Mouse (Mus musculus): ENCODE measurements around the gene Prickle1. TPM values are rescaled to one million over a fixed set of nuclear protein-coding genes. Genes with fewer than 3 reads are reported as not detected.

Prickle1 gene
- total RNA-seq, 2 experiments from 2014 or later = 43.6 to 49.4 TPM

DNA sequence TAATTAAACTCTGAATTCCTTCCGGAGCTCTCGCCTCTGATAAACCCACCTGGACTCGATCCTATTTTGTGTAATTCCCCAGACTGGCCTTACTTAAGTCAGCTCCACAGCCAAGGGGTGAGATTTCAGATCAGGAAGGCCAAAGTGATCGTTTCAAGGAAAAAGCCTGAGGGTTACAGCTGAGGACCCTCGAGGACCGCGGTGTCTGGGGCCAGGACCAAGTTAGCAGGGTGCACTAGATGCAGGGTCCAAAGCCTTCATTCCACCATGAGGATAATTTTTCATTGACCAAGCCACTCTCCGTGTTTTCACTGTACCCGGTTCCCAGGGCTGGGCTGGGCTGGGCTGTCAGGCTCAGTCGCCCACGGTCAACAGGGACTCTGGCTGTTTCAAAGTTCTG is 594 bp upstream of the Prickle1 start:
- intact Hi-C loops (cut with DNase I) = loop anchor here (5.0 to 10.0 kb wide), 3 partner anchors 281 to 929 kb away; no protein-coding TSS in a partner anchor
- DNase-seq = peak; percentile 68

DNA sequence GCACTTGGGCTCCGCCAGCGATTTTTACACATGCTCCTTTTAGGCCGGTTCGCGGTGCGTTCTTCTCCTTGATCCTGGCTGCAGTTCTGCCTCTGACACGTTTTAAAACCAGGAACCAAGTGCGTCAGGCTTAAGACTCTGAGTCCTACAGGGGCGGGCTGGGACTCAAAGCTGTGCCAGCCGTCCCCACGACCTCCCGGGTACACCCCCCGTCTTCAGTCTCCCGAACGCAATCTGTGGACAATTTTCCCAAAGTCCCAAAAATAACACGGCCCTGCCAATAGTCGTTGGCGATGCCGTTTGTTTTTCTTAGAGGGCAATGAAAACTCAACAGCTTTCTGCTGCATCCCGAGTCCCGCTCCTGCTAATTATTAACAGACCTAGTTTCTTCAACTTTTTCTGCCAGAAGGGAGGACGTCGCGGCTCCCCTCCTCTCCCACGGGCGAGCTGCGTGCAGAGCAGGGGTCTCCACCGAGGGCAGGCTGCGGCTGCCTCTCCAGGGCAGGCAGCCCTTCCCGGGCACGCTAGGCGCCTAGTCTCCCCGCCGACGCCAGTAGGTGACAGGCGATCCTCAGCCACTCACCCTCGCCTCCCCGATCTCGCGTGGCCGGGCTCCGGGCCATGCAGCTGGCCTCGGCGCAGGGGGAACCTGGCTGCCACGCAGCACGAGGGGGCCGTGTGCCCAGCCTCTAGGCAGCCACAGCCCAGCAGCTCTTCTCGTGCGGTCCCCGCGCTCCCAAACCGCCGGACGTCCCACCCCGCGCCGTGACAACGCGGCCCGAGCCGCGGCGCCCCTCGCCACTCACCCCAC is 598 bp downstream of the Prickle1 start:
- peak; percentile 47 for DNase-seq
- intact Hi-C loops (cut with DNase I) = loop anchor here (5.0 to 10.0 kb wide), 4 partner anchors 282 to 930 kb away; no protein-coding TSS in a partner anchor

DNA sequence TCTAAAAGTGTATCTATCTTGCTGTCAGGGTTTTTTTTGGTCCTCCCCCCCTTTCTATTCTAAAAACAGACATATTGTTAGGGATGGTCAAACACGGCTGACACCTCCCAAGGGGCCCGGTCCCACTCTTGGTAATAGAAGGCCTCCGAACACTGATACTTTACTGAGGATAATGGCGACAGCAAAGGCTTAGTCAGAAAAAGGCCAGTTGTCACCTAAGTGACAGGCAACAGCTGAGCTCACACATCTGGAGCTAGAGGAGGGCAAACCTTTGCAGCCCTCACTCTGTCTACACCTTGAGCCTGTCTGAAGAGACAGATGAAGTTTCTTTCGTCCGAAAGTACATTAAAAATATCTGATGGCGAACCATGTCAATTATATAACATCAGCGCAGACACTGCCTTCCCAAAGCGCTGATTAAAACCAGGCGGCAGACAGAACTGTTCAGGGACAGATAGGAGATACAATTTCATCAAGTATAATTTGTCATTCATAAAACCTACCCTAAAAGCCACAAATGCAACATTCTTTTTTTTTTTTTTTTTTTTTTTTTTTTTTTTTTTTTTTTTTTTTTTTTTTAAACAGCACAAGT is 1.3 kb downstream of the Prickle1 start:
- DNase-seq = no peak
- intact Hi-C loops (cut with DNase I) = loop anchor here (5.0 to 10.0 kb wide), 2 partner anchors 613 to 930 kb away; no protein-coding TSS in a partner anchor

DNA sequence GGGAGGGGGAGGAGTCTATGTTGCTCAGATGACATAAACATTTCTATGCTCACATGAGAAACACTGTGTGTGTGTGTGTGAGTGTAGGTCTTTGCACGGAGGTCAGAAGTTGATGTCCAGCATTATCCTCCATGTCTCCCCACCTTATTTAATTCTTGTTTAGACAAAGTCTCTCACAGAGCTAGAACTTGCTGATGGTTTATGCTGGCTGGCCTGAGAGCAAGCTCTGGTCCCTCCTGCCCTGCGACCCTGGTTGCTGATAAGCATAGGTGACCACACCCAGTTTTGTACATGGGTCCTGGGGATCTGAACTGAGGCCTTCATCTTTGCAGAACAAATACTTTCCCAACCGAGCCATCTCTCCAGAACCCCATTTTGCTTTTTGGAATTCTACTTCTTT is 3.1 kb downstream of the Prickle1 start:
- DNase-seq = no peak
- intact Hi-C loops (cut with DNase I) = loop anchor here (5.0 to 10.0 kb wide), 2 partner anchors 615 to 932 kb away; no protein-coding TSS in a partner anchor

DNA sequence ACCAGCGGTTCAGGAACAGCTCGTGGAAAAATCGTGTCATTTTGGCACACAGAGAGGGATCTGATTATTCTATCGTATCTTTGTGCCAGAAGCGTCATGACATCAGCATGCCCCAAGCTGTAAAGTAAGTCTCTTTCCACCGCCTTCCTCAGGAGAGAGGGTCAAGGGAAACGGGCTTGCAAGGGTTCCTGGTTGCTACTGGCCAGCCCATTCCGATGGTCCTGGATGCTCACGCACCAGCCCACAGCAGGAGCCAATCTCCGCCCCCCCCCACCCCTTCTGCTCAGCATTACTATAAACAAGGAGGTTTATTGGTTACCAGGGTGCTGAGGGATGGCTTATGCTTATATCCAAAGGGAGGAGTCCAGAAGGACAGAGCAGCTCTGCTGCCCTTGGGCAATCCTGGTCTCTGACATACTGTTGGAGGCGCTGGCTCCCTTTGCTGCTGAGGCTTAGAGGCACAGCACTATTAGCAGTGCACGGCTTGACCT is 3.8 kb downstream of the Prickle1 start:
- DNase-seq = peak; percentile 37
- intact Hi-C loops (cut with DNase I) = loop anchor here (5.0 to 10.0 kb wide), 2 partner anchors 615 to 933 kb away; no protein-coding TSS in a partner anchor

DNA sequence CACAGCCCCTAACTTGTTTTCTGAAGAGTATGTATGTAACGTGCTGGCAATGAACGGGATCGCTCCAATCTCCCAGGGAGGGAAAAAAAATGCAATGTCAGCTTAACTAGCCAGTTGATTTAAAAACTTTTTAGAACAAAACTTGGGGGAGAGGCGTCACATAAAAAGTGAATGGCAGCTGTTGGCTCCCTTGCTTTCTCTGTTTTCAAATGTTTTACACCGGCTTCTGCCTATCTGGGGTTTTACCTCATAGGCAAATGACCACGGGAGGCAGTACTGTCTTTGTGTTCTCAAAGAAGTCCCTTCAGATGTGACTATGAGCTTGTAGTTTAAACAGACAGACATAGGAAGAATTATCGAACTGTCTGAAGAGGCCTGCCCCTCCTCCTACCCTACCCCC is 4.3 kb downstream of the Prickle1 start:
- DNase-seq = no peak
- intact Hi-C loops (cut with DNase I) = loop anchor here (5.0 to 10.0 kb wide), 2 partner anchors 616 to 933 kb away; no protein-coding TSS in a partner anchor

DNA sequence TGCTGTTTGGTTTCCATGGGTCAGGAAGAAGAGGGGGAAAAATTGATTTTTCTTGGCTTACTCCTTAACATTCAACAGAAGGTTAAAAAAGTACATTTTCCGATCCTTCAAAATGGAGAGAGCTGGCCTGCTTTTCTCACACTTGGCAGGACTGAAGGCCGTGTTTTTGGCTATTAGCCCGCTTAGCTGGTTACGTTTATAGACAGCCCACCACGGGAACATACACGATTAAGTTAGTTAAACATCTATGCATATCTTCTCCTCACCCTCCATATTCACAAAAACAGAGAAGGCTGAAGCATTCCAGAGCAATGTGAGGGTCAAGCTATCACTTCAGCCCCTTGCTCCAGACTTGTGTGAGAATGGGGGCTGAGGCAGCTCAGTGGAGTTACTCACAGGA is 7.3 kb downstream of the Prickle1 start:
- intact Hi-C loops (cut with DNase I) = no loop called here
- DNase-seq = no peak

DNA sequence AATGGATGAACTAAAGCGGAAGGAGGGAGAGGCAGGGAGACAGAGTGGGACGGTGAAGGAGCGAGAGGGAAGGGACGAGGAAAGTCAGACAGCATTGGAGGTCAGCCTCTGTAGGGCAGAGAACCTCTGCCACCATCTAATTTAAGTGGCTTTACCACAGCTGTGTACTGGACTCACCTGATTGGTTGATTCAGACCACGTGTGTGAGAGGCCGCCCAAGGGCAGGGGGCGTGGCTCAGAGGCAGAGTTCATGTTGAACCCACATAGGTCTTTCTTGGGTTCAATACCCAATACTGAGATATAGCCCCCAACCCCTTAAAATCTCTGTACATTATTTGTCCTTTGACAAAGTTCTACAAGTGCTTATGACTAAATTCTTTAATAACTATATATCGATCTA is 8.0 kb downstream of the Prickle1 start:
- intact Hi-C loops (cut with DNase I) = no loop called here
- DNase-seq = no peak

DNA sequence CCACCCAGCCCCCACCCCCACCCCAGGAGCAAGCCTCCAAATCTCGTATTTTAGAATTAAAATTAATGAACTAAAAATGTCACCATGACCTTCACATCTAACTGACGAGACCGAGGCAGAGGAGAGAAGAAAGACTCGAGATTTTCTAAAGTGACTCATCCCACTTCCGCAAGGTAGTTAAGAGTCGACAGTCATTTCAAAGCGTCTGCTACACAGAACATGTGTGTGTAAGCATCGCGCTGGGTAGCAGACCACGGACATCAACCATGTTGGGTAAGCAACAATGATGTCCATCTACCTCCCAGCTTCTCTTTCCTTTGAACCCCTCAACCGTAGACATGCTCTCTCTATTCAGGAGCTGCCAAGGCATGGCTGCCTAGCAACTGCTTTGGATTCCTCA is 12.6 kb downstream of the Prickle1 start:
- DNase-seq = no peak
- intact Hi-C loops (cut with DNase I) = no loop called here

DNA sequence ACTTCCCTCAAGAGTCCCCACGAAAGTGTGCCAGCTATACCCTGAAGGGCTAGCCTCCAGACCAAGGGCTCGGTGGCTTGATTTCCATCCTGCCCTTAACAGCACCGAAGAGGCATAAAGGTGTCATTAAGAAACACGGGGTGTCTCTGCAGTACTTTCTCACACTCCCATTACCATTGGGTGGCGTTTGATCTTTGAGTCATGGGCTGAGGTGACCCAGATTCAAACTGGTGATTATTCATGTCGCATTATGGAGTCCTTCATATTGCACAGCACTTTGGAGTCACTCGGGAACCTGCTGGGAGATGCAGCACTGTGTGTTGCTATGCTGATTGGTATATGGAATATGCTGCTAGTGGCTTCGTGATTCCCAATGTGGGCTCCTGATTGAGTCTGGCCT is 14.0 kb downstream of the Prickle1 start:
- no peak for DNase-seq
- intact Hi-C loops (cut with DNase I) = no loop called here

DNA sequence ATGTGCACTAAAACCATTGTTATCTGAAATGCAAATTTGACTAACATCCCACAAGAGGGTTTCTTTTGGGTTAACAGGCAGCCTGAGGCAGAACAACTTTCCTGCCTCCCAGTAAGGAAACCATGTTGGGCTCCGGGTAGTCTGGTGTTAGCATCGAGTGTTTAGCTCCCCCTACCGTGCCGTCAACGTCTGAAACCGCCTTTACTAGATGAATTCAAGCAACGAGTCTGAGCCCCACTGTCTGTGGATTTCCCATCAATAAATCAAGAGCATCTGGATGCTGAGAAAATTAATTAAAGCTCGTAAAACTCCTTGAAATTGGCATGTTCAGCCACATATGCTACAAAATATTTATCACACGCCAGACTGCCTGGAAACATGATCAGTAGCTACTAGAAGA is 15.8 kb downstream of the Prickle1 start:
- intact Hi-C loops (cut with DNase I) = loop anchor here (5.0 to 10.0 kb wide), 3 partner anchors 53 to 315 kb away; no protein-coding TSS in a partner anchor
- DNase-seq = peak; percentile 29

DNA sequence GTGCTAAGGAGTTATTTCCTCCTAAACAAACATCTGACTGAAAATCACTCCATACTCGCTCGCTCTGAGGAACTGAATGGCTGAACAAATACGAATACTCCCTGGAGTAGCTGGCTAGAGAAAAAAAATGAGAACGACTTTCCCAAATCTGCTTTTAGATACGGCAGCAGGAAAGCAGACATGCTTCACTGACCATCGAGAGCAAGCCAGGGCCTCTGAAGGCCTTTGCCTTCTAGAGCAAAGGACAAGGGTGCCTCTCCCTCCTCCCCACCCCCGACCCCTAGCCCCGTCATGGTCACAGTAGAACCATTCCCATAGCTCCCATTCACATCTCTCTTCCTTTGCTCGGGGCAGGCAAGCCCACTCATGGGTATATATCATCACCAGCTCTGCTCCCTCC is 16.6 kb downstream of the Prickle1 start:
- intact Hi-C loops (cut with DNase I) = loop anchor here (5.0 to 10.0 kb wide), 3 partner anchors 52 to 314 kb away; no protein-coding TSS in a partner anchor

DNA sequence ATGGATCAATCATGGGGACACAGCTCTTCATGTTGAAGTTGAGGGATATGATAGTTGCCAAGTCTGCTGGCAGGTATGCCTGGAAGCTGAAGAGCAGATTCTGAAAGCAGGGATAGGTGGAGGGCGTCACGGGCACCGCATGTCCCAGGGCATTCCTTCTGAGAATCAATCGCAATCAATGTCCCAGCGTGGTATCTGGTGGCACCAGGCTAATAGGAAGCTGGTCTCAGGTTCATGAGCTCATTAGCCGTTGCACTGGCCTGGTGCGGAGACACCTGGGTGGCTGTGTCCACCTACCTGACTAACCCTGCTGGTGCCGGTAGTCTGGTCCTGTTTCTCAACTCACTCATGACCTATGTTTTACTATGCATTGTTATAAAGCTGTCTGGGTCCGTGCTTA is 19.3 kb downstream of the Prickle1 start:
- intact Hi-C loops (cut with DNase I) = loop anchor here (5.0 to 10.0 kb wide), 3 partner anchors 49 to 312 kb away; no protein-coding TSS in a partner anchor
- no peak for DNase-seq

More for the DNA sequence above, 16.6 kb downstream of the Prickle1 start:
- no peak for DNase-seq

DNA sequence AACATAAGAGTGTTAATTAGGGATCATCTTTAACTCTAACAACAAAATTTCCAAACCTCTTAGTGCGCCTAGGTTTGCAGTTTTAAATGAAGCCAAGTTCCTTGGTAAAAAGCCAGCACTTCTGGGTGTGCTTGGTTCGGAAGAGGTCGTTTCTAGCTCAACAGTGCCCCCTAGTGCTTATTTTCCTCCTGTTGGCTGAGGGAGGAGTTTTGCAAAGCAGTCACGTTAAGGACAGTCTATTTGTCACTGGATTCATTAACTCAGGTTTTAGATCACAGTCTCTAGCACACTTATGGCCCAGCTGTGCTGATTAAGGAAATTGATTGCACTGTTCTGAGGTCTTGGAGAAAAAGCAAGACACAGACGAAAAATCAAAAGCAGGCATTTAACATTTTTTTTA is 19.8 kb downstream of the Prickle1 start:
- DNase-seq = peak; percentile 83
- intact Hi-C loops (cut with DNase I) = loop anchor here (5.0 to 10.0 kb wide), 3 partner anchors 49 to 311 kb away; no protein-coding TSS in a partner anchor

DNA sequence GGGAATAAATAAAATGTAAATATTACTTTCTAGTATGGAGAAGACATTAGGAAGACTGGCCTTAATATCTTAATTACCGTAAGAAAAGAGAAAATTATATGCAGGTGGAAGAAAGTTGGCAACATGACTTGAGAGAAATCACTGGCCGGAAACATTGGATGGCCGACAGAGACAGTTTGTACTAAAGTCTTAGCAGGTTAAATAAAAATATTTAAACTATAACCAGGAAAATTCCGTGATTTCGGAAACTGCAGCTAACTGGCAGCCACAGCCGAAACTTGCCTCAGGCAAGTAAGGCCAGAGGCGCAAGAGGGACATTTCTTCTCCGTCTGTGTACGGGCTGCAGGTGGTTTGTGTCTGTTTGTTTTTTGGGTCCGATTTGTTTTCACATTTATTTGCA is 22.8 kb downstream of the Prickle1 start:
- intact Hi-C loops (cut with DNase I) = loop anchor here (10.0 kb wide), 2 partner anchors 118 to 308 kb away; no protein-coding TSS in a partner anchor
- DNase-seq = no peak

DNA sequence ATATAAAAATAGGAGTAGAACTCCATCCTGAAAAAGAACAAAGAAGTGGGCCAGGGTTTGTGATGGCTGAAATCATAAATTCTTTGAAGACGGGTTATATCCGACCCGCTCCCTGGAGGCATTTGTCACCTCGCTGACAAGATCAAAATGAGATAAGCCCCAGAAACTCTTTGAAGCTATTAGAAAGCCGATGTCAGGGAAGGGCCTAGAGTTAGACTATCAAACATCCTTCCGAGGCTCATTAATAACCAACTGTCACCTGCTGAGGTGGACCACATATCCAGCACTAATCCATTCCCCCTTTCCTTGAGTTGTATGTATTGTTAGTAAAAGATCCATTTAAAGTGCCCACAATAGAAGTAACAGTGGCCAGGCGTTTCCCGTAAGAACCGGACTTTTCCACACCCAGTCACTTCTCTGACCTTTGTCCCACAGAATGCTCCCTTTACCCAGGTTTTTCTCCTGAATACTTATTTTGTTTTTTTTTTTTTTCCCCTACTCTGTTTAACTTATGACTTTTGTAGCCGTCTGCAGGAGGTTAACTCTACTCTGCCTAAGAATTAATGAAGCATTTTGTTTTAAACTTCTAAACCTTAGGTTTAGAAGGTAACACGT is 24.7 kb downstream of the Prickle1 start:
- intact Hi-C loops (cut with DNase I) = loop anchor here (10.0 kb wide), 2 partner anchors 116 to 306 kb away; no protein-coding TSS in a partner anchor
- DNase-seq = no peak

DNA sequence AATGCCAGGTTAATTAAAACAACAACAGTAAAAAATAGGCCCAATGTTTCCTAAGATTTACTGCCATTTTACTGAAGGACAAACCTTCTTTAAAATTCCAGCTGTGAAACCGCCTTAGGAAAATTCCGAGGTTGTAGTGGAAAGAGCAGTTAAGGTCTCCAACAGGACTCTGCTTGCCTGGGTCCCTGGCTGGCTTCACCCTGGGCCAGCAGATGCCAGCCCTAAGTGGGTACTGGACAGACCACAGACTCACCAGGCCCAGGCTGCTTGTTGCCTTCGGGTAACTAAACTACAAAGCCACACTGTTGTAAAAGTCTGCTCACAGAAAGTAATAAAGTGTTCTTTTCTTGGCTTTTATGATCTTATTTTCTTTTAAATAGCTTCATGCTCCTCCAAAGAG is 26.8 kb downstream of the Prickle1 start:
- intact Hi-C loops (cut with DNase I) = loop anchor here (5.0 kb wide), 1 partner anchor 47 kb away; no protein-coding TSS in a partner anchor
- DNase-seq = no peak

DNA sequence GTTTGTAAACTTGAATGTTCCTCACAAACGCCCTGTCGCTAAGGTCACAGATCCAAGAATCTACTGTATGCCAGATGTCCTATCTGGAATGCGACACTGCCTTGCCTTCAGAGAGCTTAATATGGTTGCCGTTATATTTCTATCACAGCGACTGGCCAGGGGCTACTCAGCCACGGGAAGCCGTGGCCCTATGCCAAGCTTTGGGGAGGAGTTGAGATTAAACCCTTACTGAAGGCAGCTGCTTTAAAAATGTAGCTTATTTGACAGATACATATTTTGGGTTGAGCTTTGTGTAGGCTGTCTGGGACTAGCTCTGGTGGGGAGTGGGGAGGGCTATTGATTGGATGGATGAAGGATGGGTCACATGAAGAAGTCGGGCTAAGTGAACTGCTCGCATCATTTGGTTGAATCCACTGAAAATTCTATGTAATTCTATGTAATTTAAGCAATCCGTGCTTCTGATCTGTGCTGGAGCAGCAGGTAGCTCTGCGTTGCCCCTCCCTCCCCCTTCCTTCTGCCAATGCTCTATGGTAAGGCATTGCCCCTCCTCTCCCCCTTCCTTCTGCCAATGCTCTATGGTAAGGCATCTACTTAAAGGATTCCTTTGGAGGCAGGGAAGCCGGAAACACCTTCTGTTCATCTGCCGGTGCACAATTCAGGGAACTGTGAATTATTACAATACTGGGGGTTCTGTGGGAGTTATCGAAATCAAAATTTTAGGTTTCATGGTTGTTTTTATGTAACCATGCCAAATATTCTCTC is 28.0 kb downstream of the Prickle1 start:
- intact Hi-C loops (cut with DNase I) = loop anchor here (5.0 kb wide), 1 partner anchor 45 kb away; no protein-coding TSS in a partner anchor
- peak; percentile 64 for DNase-seq

DNA sequence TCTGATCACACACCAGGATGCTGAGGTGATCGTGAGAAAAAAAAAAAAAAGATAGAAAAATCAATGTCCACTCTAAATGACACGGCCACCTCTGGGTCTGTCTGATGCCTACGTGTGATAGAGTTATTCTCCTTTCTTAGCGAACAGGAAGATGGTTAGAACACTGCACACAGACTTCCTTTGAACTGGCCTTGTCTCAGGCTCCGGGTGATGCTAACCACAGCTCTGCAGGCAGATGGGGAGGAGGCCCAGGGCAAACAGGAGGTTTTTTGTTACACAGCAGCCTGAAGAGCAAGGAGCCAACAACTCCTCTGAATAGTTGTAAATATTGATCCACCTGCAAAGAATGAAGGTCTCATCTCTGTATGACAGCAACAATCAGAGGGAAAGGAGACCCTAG is 32.2 kb downstream of the Prickle1 start:
- no peak for DNase-seq
- intact Hi-C loops (cut with DNase I) = no loop called here

DNA sequence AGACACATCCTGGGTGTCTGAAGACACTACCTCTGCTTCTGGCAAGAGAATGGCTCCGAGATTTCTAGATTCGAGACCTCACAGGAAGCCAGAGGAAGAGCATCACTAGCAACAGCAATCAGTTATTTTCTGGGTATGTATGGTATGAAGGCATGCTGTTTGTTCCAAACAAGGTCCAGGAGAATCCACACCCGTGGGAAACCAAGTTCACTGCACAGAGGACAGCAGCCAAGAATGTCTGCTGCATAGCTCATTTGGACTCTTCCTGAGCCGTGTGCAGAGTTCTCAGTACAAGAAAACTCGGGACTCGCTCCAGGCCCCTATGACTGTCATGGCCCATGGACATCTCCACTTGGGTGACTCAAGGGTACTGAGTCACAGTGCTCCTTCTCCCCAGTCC is 34.2 kb downstream of the Prickle1 start:
- intact Hi-C loops (cut with DNase I) = no loop called here
- no peak for DNase-seq
